In the genomic region with DNA sequence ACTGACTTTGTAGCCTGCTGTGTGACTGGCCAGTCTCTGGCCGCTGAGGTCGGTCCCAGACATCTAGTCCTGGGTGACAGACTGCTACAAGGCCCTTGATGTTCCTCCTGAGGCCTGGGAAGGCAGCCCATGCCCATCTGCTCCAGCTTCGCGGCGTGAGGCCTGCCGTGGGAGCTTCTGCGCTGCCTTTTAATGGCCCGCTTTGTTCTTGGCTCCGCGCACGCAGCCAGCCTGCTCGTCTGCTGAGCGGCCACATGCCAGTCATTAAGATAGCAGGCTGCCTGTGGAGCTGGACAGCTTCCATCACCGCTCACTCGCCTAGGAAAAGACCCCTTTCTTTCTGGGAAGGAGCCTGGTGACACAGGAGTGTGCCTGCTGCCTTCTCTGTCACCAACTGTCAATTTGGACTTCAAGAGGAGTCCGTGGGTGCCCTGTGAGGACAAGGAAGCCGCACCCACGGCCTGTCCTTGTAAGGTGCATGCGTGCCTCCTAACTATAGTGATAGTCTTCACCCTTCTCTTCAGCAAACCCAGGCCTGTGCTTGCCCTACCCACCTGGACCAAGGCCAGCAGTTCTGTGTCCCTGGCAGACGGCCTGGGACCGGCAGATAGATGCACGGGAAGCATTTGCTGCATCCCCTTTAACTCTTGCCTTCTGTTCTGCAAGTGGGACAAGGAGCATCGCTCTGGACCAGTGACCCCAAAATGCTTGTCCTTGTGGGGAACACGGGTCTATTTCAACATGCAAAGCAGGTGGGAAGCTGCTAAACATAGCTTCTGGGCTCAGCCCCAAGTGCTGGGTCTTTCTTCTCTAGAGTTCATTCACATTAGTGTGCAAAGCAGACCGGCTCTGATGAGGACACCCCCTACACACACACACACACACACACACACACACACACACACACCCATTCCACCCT, we compare ENCODE assay signal across 8 mouse cellular contexts.
DNase-seq lines count a peak whose midpoint lies in the region; ATAC-seq and TF ChIP-seq lines count a peak whose summit lies in the region.
"Had no signal": no experiment of that assay in that cellular context is flagged by ENCODE, and none has a peak within 500 bp of the region (broad histone marks: within the 10 kb centered on the region; RNA-seq: fewer than 3 reads in every experiment).

No protein-coding gene starts in this region.

- ATAC-seq in forebrain, embryonic 12.5 days (ENCODE audit: low FRiP score), result peak; percentile 89
- peak; percentile 85 for ATAC-seq in heart, embryonic 15.5 days (replicated peaks; ENCODE audit: insufficient number of reproducible peaks, insufficient read depth, low FRiP score, low read depth)
- no peak for ATAC-seq in liver, postnatal 0 days
- ATAC-seq in neural tube, embryonic 15.5 days (ENCODE audit: low FRiP score), result peak; percentile 89

- TF ChIP-seq POLR2A in cerebellum, adult 2 months (IDR thresholded peaks at IDR 0.05; ENCODE audit: borderline replicate concordance, insufficient read depth, low read length), result no peak

- DNase-seq in cerebellum, adult 2 months, result peak; percentile 88 to 92
- peak; percentile 49 to 81 for DNase-seq in kidney, postnatal 36 days
- DNase-seq in liver, postnatal 0 days, result peak; percentile 45
- DNase-seq in yolk sac, embryonic 10.5 days (ENCODE audit: low spot score), result peak; percentile 18

- H3K27ac ChIP-seq in cerebellum, adult 2 months (ENCODE audit: insufficient read depth, low read length), result no peak overlapping the region
- H3K27ac ChIP-seq in forebrain, embryonic 12.5 days, result peak overlapping the region; percentile 85
- H3K27ac ChIP-seq in heart, embryonic 15.5 days, result peak overlapping the region; percentile 96
- H3K27ac ChIP-seq in liver, postnatal 0 days (ENCODE audit: low read depth), result no peak overlapping the region
- H3K27ac ChIP-seq in neural tube, embryonic 15.5 days (replicated peaks), result peak overlapping the region; percentile 85

- no peak overlapping the region for H3K4me3 ChIP-seq in cerebellum, adult 2 months (replicated peaks; ENCODE audit: insufficient read depth, low read depth, low read length)
- H3K4me3 ChIP-seq in forebrain, embryonic 12.5 days (replicated peaks), result no peak overlapping the region
- H3K4me3 ChIP-seq in heart, embryonic 15.5 days, result peak overlapping the region; percentile 12; the same call in 1 of the 2 replicates
- no peak overlapping the region for H3K4me3 ChIP-seq in liver, postnatal 0 days (ENCODE audit: low read depth, low read length)
- no peak overlapping the region for H3K4me3 ChIP-seq in neural tube, embryonic 15.5 days (replicated peaks)
- H3K4me3 ChIP-seq: megakaryocyte, embryonic 14.5 days had no signal

- peaks cover 11% of the 10 kb centered on the region for H3K4me1 ChIP-seq in cerebellum, adult 2 months (ENCODE audit: control insufficient read depth, insufficient read depth, low read length)
- H3K4me1 ChIP-seq in forebrain, embryonic 12.5 days, result peaks cover 22% of the 10 kb centered on the region
- H3K4me1 ChIP-seq in heart, embryonic 15.5 days (replicated peaks), result peaks cover 26% of the 10 kb centered on the region
- H3K4me1 ChIP-seq in liver, postnatal 0 days (ENCODE audit: insufficient read depth), result peaks cover 5% of the 10 kb centered on the region; the same call in 1 of the 2 replicates
- H3K4me1 ChIP-seq in neural tube, embryonic 15.5 days, result peaks cover 25% of the 10 kb centered on the region

- 4% methylated on average over 25 of the region's 25 CpGs for WGBS in cerebellum, adult 2 months
- 28% methylated on average over 25 of the region's 25 CpGs for WGBS in forebrain, embryonic 12.5 days
- 11% methylated on average over 25 of the region's 25 CpGs for WGBS in heart, embryonic 15.5 days
- WGBS in liver, postnatal 0 days (ENCODE audit: insufficient replicate concordance), result 61% methylated on average over 25 of the region's 25 CpGs
- WGBS in neural tube, embryonic 15.5 days, result 17% methylated on average over 25 of the region's 25 CpGs

- H3K27me3 ChIP-seq in cerebellum, adult 2 months (ENCODE audit: control insufficient read depth, insufficient read depth, low read length), result no peaks in the 10 kb centered on the region; the same call in 1 of the 2 replicates
- H3K27me3 ChIP-seq in forebrain, embryonic 12.5 days, result no peaks in the 10 kb centered on the region; the same call in 1 of the 2 replicates
- no peaks in the 10 kb centered on the region for H3K27me3 ChIP-seq in heart, embryonic 15.5 days
- no peaks in the 10 kb centered on the region for H3K27me3 ChIP-seq in liver, postnatal 0 days (ENCODE audit: insufficient read depth, low read length)
- no peaks in the 10 kb centered on the region for H3K27me3 ChIP-seq in neural tube, embryonic 15.5 days (replicated peaks)

- TF ChIP-seq CTCF in cerebellum, adult 2 months (IDR thresholded peaks at IDR 0.05; ENCODE audit: borderline replicate concordance, insufficient read depth, low read depth, low read length), result no peak
- no peak for TF ChIP-seq CTCF in liver, postnatal 0 days (IDR thresholded peaks at IDR 0.05; ENCODE audit: low read depth)

- H3K9me3 ChIP-seq in forebrain, embryonic 12.5 days, result peaks cover 6% of the 10 kb centered on the region; the same call in 1 of the 2 replicates
- peaks cover 4% of the 10 kb centered on the region; the same call in 1 of the 2 replicates for H3K9me3 ChIP-seq in heart, embryonic 15.5 days (replicated peaks)
- H3K9me3 ChIP-seq in liver, postnatal 0 days (ENCODE audit: low read length), result peaks cover 4% of the 10 kb centered on the region
- H3K9me3 ChIP-seq in neural tube, embryonic 15.5 days (replicated peaks), result no peaks in the 10 kb centered on the region

- no peak for TF ChIP-seq EP300 in liver, postnatal 0 days (IDR thresholded peaks at IDR 0.05; ENCODE audit: low read depth)

- H3K36me3 ChIP-seq in forebrain, embryonic 12.5 days (replicated peaks), result no peaks in the 10 kb centered on the region
- no peaks in the 10 kb centered on the region for H3K36me3 ChIP-seq in heart, embryonic 15.5 days
- no peaks in the 10 kb centered on the region for H3K36me3 ChIP-seq in liver, postnatal 0 days (replicated peaks; ENCODE audit: insufficient read depth, low read length)
- H3K36me3 ChIP-seq in neural tube, embryonic 15.5 days, result no peaks in the 10 kb centered on the region

- 0 out of 2 replicates have a peak overlapping the region, but pooled peaks have one; percentile 12 for H3K9ac ChIP-seq in forebrain, embryonic 12.5 days
- 0 out of 2 replicates have a peak overlapping the region, but pooled peaks have one; percentile 32 for H3K9ac ChIP-seq in heart, embryonic 15.5 days
- no peak overlapping the region for H3K9ac ChIP-seq in liver, postnatal 0 days (replicated peaks)
- H3K9ac ChIP-seq in neural tube, embryonic 15.5 days (replicated peaks), result peak overlapping the region; percentile 23

- peak overlapping the region; percentile 0; the same call in 1 of the 2 replicates for H3K4me2 ChIP-seq in forebrain, embryonic 12.5 days
- H3K4me2 ChIP-seq in heart, embryonic 15.5 days, result peak overlapping the region; percentile 52
- H3K4me2 ChIP-seq in liver, postnatal 0 days (ENCODE audit: low read depth, low read length), result no peak overlapping the region
- H3K4me2 ChIP-seq in neural tube, embryonic 15.5 days, result peak overlapping the region; percentile 23

Comparison
In these comparisons a context has a peak if more than half of its experiments do, and no peak if none do; other contexts are left out.
1. DNase-seq: peak in every context shown above with its lines; median percentile 90 in cerebellum, adult 2 months; 65 in kidney, postnatal 36 days; 45 in liver, postnatal 0 days; 18 in yolk sac, embryonic 10.5 days.
2. H3K27ac ChIP-seq: peak in forebrain, embryonic 12.5 days (single experiment), heart, embryonic 15.5 days (single experiment) and neural tube, embryonic 15.5 days (single experiment); none in cerebellum, adult 2 months (single experiment) and liver, postnatal 0 days (single experiment).